Mouse (Mus musculus) lung, embryonic 16.5 days (tissue): ENCODE measurements around the gene Fam213b. TPM values are rescaled to one million over a fixed set of nuclear protein-coding genes. Genes with fewer than 3 reads are reported as not detected.

Experiments used
- ATAC-seq: fragments of 200-750 bp; cut with Nextera tagmentation; 2 replicates; pipeline ENCODE4 v1.8.0; 2017; ENCODE audit warnings: low read depth, mild to moderate bottlenecking, moderate library complexity
- H3K27ac ChIP-seq: fragments of 300-500 bp; sonication (generic); 2 replicates; pipeline ENCODE4 v1.5.1; 2014; ENCODE audit warnings: mild to moderate bottlenecking, control low read depth, low read length
- H3K27me3 ChIP-seq: fragments of 300-500 bp; sonication (generic); 2 replicates; pipeline ENCODE4 v1.6.1; 2014; ENCODE audit warnings: low read depth, low read length, mixed read lengths; ENCODE audit not compliant: control insufficient read depth, insufficient read depth
- H3K36me3 ChIP-seq: fragments of 300-500 bp; sonication (generic); 2 replicates; pipeline ENCODE4 v1.6.1; 2014; ENCODE audit warnings: low read length; ENCODE audit not compliant: control insufficient read depth, insufficient read depth
- H3K4me1 ChIP-seq: fragments of 300-500 bp; sonication (generic); replicated peaks from 2 replicates; pipeline ENCODE4 v1.6.1; 2014; ENCODE audit warnings: low read length, mixed read lengths; ENCODE audit not compliant: control insufficient read depth, insufficient read depth
- H3K4me2 ChIP-seq: fragments of 300-500 bp; sonication (generic); 2 replicates; pipeline ENCODE4 v1.6.1; 2014; ENCODE audit warnings: low read depth, low read length, control low read depth
- H3K4me3 ChIP-seq: fragments of 300-500 bp; sonication (generic); 2 replicates; pipeline ENCODE4 v1.5.1; 2014; ENCODE audit warnings: mild to moderate bottlenecking, low read length, control low read depth
- H3K9ac ChIP-seq: fragments of 300-500 bp; sonication (generic); 2 replicates; pipeline ENCODE4 v1.6.1; 2014; ENCODE audit warnings: low read length, control low read depth
- H3K9me3 ChIP-seq: fragments of 300-500 bp; sonication (generic); 2 replicates; pipeline ENCODE4 v1.6.1; 2016; ENCODE audit warnings: low read length; ENCODE audit not compliant: control insufficient read depth
- whole genome bisulfite sequencing: fragments of 180-500 bp; shearing (Covaris S2); extraction: QIAGEN DNeasy Blood & Tissue Kit; methylation state at CpG from one replicate; pipeline ENCODE4 v1.1.7; 2014; 5-methylcytosine and 5-hydroxymethylcytosine counted together
- polyA plus RNA-seq: library from polyadenylated mRNA; unstranded; fragments of >200 nt; fragmentation: Nextera tagmentation; extraction: Ambion mirVana; gene quantifications from 2 replicates; pipeline ENCODE4 v1.2.1, GENCODE M21; 2015

The Fam213b gene
- polyA plus RNA-seq, 1 experiment from 2014 or later = 31.4 TPM

- H3K27me3 ChIP-seq = no peaks in the 10 kb centered on the region; the same call in 1 of the 2 replicates
- no peak overlapping the region for H3K4me2 ChIP-seq
- no peak overlapping the region for H3K27ac ChIP-seq
- 73% methylated on average over 4 of the region's 4 CpGs for WGBS
- H3K9ac ChIP-seq = no peak overlapping the region
- no peaks in the 10 kb centered on the region for H3K9me3 ChIP-seq
- H3K4me3 ChIP-seq = no peak overlapping the region
- no peaks in the 10 kb centered on the region for H3K4me1 ChIP-seq
- ATAC-seq = no peak
- no peaks in the 10 kb centered on the region for H3K36me3 ChIP-seq
These were observed 28.2 kb downstream of the Fam213b start for GRCm38 (mm10) chr4:154870721-154871120.

GRCm38 (mm10) chr4:154869440-154869839, 29.5 kb downstream of the Fam213b start, which contains the start of gene Mmel1:
Gene Mmel1, plus strand, starts transcription at chr4:154869585.
- Histone ChIP-seq H3K4me2 (no peak within 1 kb of the TSS), H3K9me3 (no peaks in the 10 kb centered on the region), H3K27ac (no peak within 1 kb of the TSS), H3K4me3 (no peak within 1 kb of the TSS), H3K27me3 (no peaks in the 10 kb centered on the region; the same call in 1 of the 2 replicates), H3K9ac (no peak within 1 kb of the TSS), H3K4me1 (peaks cover 6% of the 10 kb centered on the region), H3K36me3 (no peaks in the 10 kb centered on the region)
- WGBS = 75% methylated on average over 7 of the region's 7 CpGs
- ATAC-seq = no peak

- Histone ChIP-seq H3K4me1 (peaks cover 9% of the 10 kb centered on the region), H3K4me3 (no peak overlapping the region), H3K36me3 (no peaks in the 10 kb centered on the region), H3K27me3 (no peaks in the 10 kb centered on the region; the same call in 1 of the 2 replicates), H3K9ac (no peak overlapping the region), H3K27ac (no peak overlapping the region), H3K4me2 (no peak overlapping the region), H3K9me3 (no peaks in the 10 kb centered on the region)
- ATAC-seq = no peak
- 73% methylated on average over 6 of the region's 6 CpGs for whole genome bisulfite sequencing
These were observed 31.7 kb downstream of the Fam213b start for GRCm38 (mm10) chr4:154867257-154867656.

GRCm38 (mm10) chr4:154866391-154866790, 32.5 kb downstream of the Fam213b start:
- H3K27me3 ChIP-seq = no peaks in the 10 kb centered on the region
- no peak overlapping the region for H3K27ac ChIP-seq
- ATAC-seq = no peak
- 78% methylated on average over 5 of the region's 5 CpGs for WGBS
- no peak overlapping the region for H3K4me3 ChIP-seq
- no peak overlapping the region for H3K9ac ChIP-seq
- H3K4me1 ChIP-seq = peaks cover 9% of the 10 kb centered on the region
- no peaks in the 10 kb centered on the region for H3K9me3 ChIP-seq
- H3K4me2 ChIP-seq = no peak overlapping the region
- no peaks in the 10 kb centered on the region for H3K36me3 ChIP-seq

- ATAC-seq = no peak
These were observed 33.8 kb downstream of the Fam213b start for GRCm38 (mm10) chr4:154864961-154865760.

GRCm38 (mm10) chr4:154864271-154864771, 34.6 kb downstream of the Fam213b start:
- Histone ChIP-seq H3K4me1 (peaks cover 9% of the 10 kb centered on the region), H3K9ac (peak overlapping the region; percentile 66), H3K4me2 (peak overlapping the region; percentile 69), H3K27ac (peak overlapping the region; percentile 62), H3K9me3 (no peaks in the 10 kb centered on the region), H3K27me3 (no peaks in the 10 kb centered on the region), H3K36me3 (no peaks in the 10 kb centered on the region), H3K4me3 (peak overlapping the region; percentile 47)
- 2% methylated on average over 18 of the region's 18 CpGs for WGBS
- ATAC-seq = peak; percentile 96

More at GRCm38 (mm10) chr4:154864961-154865760, 33.8 kb downstream of the Fam213b start:
- Histone ChIP-seq H3K9me3 (no peaks in the 10 kb centered on the region), H3K4me3 (no peak overlapping the region), H3K27me3 (no peaks in the 10 kb centered on the region), H3K9ac (peak overlapping the region; percentile 66), H3K36me3 (no peaks in the 10 kb centered on the region), H3K4me2 (peak overlapping the region; percentile 69; the same call in 1 of the 2 replicates), H3K4me1 (peaks cover 9% of the 10 kb centered on the region), H3K27ac (no peak overlapping the region; the same call in 1 of the 2 replicates)
- WGBS = 74% methylated on average over 18 of the region's 18 CpGs

GRCm38 (mm10) chr4:154863436-154863935, 35.4 kb downstream of the Fam213b start:
- Histone ChIP-seq H3K4me3 (no peak overlapping the region), H3K27me3 (no peaks in the 10 kb centered on the region), H3K36me3 (no peaks in the 10 kb centered on the region), H3K9me3 (no peaks in the 10 kb centered on the region), H3K27ac (no peak overlapping the region; the same call in 1 of the 2 replicates), H3K9ac (no peak overlapping the region), H3K4me1 (peaks cover 9% of the 10 kb centered on the region), H3K4me2 (no peak overlapping the region)
- 54% methylated on average over 3 of the region's 3 CpGs for WGBS
- 0 out of 2 replicates have a peak, but pooled peaks have one; percentile 3 for ATAC-seq

GRCm38 (mm10) chr4:154861967-154862366, 37.0 kb downstream of the Fam213b start:
- no peaks in the 10 kb centered on the region for H3K36me3 ChIP-seq
- H3K9ac ChIP-seq = no peak overlapping the region
- H3K9me3 ChIP-seq = no peaks in the 10 kb centered on the region
- H3K4me1 ChIP-seq = peaks cover 9% of the 10 kb centered on the region
- 66% methylated on average over 5 of the region's 5 CpGs for WGBS
- no peak overlapping the region for H3K4me3 ChIP-seq
- no peak overlapping the region for H3K4me2 ChIP-seq
- no peak for ATAC-seq
- peaks cover 7% of the 10 kb centered on the region for H3K27me3 ChIP-seq
- no peak overlapping the region for H3K27ac ChIP-seq

- 71% methylated on average over 3 of the region's 3 CpGs for WGBS
- H3K9ac ChIP-seq = no peak overlapping the region
- H3K27ac ChIP-seq = no peak overlapping the region
- peaks cover 38% of the 10 kb centered on the region for H3K27me3 ChIP-seq
- no peak overlapping the region for H3K4me2 ChIP-seq
- H3K4me3 ChIP-seq = no peak overlapping the region
- no peak for ATAC-seq
- H3K4me1 ChIP-seq = peaks cover 3% of the 10 kb centered on the region; the same call in 1 of the 2 replicates
- H3K36me3 ChIP-seq = no peaks in the 10 kb centered on the region
- no peaks in the 10 kb centered on the region for H3K9me3 ChIP-seq
These were observed 40.3 kb downstream of the Fam213b start for GRCm38 (mm10) chr4:154858601-154859000.
